Mouse (Mus musculus): ENCODE measurements around the gene Elf3. TPM values are rescaled to one million over a fixed set of nuclear protein-coding genes. Genes with fewer than 3 reads are reported as not detected.
A peak's percentile ranks its signal among the peaks of the same experiment; 100 is the strongest.

Elf3 gene
- polyA plus RNA-seq, 2 experiments from 2014 or later = not detected

DNA sequence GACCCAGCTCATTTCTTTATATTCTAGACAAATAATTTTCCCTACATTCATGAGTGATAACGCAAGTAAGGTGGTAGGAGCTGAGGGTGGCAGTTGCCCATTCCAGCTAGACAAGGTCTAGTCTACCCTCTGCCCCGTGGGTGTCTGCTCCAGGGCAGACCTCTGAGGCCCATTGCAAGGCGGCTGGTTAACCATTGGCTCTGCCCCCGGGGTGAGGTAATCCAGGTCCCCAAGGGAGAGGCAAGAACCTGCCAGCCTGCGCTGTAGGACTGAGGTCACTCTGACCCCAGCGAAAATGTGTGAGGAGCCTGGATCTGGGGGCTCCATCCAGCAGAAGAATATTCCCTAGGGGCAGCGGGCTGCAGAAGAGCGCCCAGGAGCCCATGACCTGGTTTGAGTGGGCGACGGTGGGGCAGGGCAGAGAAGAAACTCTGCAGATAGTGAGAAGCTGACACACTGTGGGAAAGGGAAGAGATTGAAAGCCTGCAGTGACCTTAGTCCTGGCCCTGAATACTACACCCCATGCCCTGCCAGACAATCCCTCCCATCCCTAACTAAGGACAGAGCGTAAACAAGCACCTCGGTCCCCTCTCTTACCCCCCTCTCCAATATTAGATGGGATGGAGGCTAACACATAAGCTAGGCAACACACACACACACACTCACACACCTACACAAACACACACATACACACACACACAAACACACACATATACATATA, 21.1 kb downstream of the Elf3 start:
- no peak for ATAC-seq

DNA sequence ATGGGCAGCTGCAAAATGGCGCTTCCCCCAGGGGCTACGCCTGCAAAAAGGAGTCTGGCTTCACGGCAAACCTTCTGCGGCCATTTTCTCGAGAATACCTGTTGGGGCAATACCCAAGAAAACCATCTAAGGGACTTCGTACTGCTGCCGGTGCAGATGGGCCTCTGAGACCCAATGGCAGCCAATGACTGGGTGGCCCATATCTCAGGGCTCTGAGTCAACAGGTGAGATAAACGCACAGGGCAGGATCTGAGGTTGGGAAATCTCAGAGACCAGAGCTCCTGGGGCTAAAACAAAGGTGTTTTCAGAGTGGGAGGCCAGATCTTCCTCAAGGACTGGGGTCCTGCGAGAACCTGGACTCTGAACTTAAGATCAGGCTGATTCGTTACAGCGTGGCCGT, 23.6 kb downstream of the Elf3 start:
- no peak for ATAC-seq

GRCm38 (mm10) chr1:135233961-135234360, 24.4 kb downstream of the Elf3 start:
- ATAC-seq = no peak

DNA sequence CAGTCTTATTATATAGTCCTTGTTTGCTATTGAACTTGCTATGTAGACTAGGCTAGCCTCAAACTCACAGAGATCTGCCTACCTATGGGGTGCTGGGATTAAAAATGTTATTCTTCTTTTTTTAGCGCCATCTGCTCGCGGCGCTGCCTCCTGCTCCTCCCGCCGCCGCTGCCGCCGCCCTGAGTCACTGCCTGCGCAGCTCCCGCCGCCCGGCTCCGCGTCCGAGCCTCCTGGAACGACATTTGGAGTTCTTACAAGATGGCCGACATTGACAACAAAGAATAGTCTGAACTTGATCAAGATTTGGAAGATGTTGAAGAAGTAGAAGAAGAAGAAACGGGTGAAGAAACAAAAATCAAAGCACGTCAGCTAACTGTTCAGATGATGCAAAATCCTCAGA, 26.5 kb downstream of the Elf3 start:
- peak; percentile 40 for ATAC-seq

DNA sequence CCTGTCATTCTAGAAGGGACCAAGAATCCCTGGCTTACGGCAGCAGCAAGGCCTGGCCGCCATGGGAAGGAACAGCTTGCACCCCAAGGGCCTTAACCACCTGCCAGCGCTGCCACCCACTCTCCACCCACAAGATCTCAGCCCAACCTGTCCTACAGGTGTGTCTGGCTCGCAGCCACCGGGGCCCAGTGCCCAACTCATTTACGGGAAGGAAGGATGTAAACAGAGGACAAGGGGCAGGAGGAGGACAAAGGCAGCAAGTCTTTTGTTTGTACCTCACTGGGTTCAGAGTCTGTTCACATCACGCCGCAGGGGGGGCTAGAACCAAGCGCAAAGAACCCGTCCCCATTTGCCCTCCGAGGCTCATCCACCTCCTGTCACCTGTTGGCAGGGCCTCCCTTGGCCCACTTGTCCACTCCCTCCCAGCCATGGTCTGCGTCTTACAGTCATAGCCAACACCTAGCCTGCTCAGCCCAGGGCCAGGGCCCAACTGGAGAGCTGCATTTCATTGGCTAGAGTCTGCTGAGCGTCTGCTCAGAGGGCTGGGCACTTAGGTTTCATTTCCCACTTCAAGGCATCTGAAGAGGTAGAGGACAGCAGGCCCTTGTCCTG, 30.9 kb downstream of the Elf3 start:
- no peak for ATAC-seq

DNA sequence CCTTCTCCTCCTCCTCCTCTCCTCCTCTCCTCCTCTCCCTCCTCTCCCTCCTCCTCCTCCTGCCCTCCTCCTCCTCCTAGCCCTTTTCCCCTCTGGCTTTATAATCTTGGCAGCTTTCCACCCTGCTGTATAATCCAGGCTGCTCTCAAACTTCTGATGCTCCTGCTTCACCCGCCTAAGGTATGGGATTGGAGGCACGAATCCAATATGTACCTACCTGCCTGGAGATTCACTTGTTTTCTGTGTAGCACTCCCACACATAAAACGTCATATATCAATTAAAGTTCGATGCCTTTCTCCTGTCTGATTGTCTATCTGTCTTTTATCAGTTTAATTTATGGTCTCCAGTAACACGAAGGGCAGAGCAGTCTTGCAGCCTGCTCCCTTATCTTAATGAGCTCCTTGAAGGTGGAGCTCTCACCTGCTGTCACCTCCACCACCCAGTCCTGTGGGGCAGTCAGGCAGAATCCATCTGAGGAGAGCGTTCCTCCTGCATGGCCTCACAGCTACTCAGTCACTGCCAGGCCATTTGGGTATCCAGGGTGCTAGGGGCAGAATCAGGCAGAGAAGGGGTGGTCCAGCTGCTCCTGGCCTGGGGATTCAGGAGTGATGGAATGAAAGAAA, 33.3 kb downstream of the Elf3 start:
- no peak for ATAC-seq

GRCm38 (mm10) chr1:135224147-135224546, 34.2 kb downstream of the Elf3 start:
- ATAC-seq = no peak

DNA sequence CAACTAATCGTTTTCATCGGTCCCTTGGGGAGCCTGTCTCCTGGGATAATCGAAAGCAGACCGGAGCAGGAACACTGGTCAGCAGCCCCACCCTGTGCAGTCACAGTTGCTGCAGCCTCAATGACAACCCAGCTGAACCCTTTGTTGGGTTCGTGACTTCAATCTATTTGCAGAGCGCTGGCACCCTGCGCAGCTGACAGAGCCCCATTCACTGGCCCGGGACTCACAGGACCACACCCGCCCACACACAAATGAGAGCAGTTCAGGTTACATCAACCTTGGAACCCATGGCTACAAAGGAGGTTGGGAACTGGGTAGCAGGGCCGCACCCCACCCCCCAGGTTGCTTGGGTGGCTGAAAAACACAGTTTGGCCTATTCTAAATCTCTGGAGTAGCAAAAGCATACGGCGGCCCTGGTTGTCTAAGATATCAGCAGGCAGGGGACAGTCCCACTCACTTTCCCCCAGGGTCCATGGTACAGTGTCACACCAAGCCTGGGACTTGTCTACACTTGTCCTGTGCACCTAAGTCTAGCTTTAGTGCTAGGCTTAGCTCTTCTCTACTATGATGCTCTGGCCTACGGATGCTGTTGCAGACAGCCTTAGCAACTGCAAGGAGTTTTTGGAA, 40.6 kb downstream of the Elf3 start:
- ATAC-seq = no peak

DNA sequence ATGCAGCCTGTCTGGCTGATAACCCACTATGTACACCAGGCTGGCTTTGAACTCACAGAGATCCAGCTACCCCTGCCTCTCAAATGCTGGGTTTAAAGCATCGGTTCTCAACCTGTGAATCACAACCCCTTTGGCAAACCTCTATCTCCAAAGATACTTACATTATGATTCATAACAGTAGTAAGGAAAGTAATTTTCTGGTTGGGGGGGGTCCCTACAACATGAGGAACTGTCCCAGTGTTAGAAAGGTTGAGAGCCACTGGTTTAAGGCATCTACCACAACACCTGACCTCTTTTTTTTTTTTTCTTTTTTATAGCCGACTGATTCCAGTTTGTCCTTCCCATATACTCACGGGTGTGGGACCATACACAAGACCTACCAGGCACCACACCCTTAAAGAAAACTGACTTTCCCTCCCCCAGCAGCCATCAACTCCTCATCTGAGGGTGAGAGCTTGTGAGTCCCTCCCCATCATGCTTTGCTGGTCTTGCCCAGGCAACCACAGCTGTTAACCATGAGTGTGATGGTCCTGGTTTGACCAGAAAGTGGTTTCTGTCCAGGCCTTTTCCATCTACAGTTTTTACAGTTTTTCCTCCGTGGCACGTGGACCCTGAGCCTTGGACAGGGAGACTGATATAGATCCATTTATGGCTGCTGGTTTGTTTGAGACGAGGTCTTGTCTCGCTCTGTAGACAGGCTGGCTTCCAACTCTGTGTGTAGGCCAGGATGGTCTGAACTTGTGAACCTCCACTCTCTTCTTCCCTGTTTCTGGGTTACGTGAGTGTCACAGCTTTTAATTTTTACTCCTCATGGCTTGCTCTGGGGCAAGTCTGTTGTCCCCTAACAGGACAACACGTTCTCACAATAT, 44.4 kb downstream of the Elf3 start:
- ATAC-seq = no peak

DNA sequence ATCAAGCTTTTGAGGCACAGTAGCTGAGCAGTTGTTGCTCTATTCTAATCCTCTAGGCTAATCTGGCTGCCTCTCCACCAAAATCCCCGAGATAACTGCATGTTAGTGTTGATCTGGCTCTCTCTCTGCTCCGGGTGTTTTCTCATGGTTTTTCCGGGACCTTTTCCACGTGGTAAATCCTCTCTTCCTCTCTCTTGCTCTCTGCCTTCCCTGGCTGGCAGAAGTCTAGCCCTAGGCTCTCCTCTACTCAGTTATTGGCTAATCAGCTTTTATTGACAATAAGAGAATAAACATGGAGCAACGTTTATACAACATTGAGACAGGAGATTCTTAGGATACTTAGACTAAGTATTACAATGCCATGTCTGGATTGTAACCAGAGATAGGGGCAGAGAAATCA, 47.9 kb downstream of the Elf3 start:
- ATAC-seq = no peak

DNA sequence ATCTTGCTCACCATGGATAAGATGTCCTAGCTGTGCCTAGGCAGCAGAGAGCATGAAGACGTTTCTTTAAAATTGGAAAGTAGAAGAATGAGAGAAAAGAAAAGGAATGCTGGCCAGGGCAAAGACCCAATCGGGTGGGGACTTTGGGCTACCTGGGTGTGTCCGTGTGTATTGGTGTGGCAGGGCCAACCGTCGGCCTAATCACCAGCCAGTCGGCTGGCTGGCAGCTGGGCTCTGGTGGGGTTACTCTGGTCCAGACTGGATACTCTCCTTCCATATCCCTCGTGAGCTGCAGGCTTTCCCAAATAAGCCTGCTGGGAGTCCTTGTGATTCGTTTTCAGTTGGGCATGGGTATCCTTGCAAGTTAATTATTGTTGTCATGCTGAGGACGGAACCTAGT, 49.7 kb downstream of the Elf3 start:
- ATAC-seq = no peak

GRCm38 (mm10) chr1:135206586-135207339, 51.6 kb downstream of the Elf3 start:
- ATAC-seq = no peak

- ATAC-seq = no peak
Measured at GRCm38 (mm10) chr1:135205257-135205656, 53.1 kb downstream of the Elf3 start.

DNA sequence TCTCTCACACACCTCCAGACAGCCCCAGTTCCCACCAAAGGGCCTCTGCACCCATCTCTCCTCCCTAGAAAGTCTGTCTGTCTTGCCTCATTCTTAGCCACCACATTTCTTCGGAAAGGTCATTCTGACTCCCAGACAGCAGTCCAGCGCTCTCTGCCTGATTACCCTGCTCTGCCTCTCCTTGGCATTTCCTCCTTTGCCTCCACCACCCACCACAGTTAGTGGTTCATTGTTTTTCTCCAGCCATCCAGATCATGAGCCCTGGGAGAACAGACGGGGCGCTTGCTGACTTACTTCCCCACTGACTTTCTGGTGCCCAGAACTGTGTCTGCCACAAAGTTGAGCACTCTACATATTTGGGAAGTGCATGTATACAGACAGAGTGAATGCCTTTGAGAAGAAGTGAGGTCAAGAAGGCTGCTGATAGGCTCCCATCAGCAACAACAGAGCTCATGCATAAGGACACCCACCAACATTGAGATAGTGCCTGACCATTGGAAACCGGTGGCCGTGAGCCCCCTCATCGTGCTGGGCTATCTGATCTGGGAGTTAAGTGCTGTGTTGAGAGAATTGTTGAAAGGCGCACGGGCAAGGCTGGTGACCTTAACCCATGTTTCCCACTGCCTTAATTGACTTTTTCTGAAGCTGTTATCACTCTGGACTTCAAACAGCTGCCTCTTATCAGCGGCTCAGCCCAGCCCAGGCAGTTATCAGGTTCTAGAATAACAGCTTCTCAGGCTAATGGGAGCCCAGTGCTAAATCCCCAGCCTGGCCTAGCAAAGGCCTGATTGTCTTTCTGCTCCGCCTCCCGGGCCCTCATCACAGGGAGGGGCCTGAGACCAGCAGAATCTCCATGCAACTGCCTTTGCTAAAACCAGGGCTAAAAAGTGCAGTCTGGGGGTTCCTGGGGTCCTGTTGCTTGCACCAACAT, 53.9 kb downstream of the Elf3 start:
- ATAC-seq = no peak

Other genes with a start within 250 kb of the Elf3 start
- gene Lgr6, start 153.3 kb downstream of the Elf3 start, polyA plus RNA-seq (2017; shearing (Covaris generic)) = not detected
- gene Ptpn7, start 125.9 kb downstream of the Elf3 start, polyA plus RNA-seq (2017; shearing (Covaris generic)) = 100 to 1,000 TPM; 155 to 193 TPM
- 10 to 100 TPM; 10.3 to 10.6 TPM for gene Arl8a, start 111.7 kb downstream of the Elf3 start, polyA plus RNA-seq (2017; shearing (Covaris generic))
- not detected for gene Gpr37l1, start 90.9 kb downstream of the Elf3 start, polyA plus RNA-seq (2017; shearing (Covaris generic))
- gene Rnpep, start 25.5 kb upstream of the Elf3 start, polyA plus RNA-seq (2017; shearing (Covaris generic)) = 10 to 100 TPM; 45.4 to 51.9 TPM
- 100 to 1,000 TPM; 181 to 212 TPM for gene Timm17a, start 55.2 kb upstream of the Elf3 start, polyA plus RNA-seq (2017; shearing (Covaris generic))
- gene Lmod1, start 66.2 kb upstream of the Elf3 start, polyA plus RNA-seq (2017; shearing (Covaris generic)) = not detected
- not detected for gene Shisa4, start 116.7 kb upstream of the Elf3 start, polyA plus RNA-seq (2017; shearing (Covaris generic))
- 10 to 100 TPM; 36.3 to 39.7 TPM for gene Ipo9, start 171.9 kb upstream of the Elf3 start, polyA plus RNA-seq (2017; shearing (Covaris generic))

Data from activated CD4-positive, CD25-positive, alpha-beta regulatory T cell, adult 4 months (primary cell).